Mouse (Mus musculus) cortical plate, adult 2 months (tissue): ENCODE results near the gene Dcaf10.

Source experiments
- CTCF ChIP-seq: fragments of 200-500 bp; IDR thresholded peaks from 2 replicates; pipeline ENCODE4 v1.5.1; 2011; ENCODE audit warnings: mild to moderate bottlenecking, control low read depth, low read length; ENCODE audit not compliant: insufficient read depth; ENCODE audit errors: extremely low read depth
- POLR2A ChIP-seq: fragments of 200-500 bp; IDR thresholded peaks from 2 replicates; pipeline ENCODE4 v1.6.1; 2011; ENCODE audit warnings: mild to moderate bottlenecking, low read length, control low read depth; ENCODE audit not compliant: insufficient read depth; ENCODE audit errors: extremely low read depth

GRCm38 (mm10) chr4:45404086-45404485 lies 62.2 kb downstream of the Dcaf10 start:
- no peak for TF ChIP-seq CTCF
- no peak for TF ChIP-seq POLR2A
